Mouse (Mus musculus) gonadal fat pad, adult 2 months (tissue): Measurements from ENCODE around the gene Ptprk. TPM values are rescaled to one million over a fixed set of nuclear protein-coding genes. Genes with fewer than 3 reads are reported as not detected.

ENCODE experiments used
- DNase-seq: peaks from one replicate; pipeline ENCODE4 v3.0.0-alpha.2; 2012; ENCODE audit warnings: low read depth
- polyA plus RNA-seq: library from polyadenylated mRNA; depleted of rRNA; stranded (reverse); fragments of >200 nt; gene quantifications from 2 replicates; pipeline ENCODE4 v1.2.3, GENCODE M21; 2012; rRNA removed

Gene Ptprk
- polyA plus RNA-seq = 11.4 and 13.7 TPM in 2 replicates

GRCm38 (mm10) chr10:28074653-28075451 lies at the start of gene Ptprk:
TSS of gene Ptprk (plus strand) at chr10:28074820.
- DNase-seq = no peak

- DNase-seq = no peak
These were observed 46.8 kb upstream of the Ptprk start for GRCm38 (mm10) chr10:28027791-28028190.

GRCm38 (mm10) chr10:28036456-28036855 lies 38.2 kb upstream of the Ptprk start:
- DNase-seq = no peak

- DNase-seq = no peak
These were observed 19.9 kb upstream of the Ptprk start for GRCm38 (mm10) chr10:28054764-28055163.

- DNase-seq = no peak
These were observed 15.4 kb upstream of the Ptprk start for GRCm38 (mm10) chr10:28059222-28059621.

GRCm38 (mm10) chr10:28067997-28068396 lies 6.6 kb upstream of the Ptprk start:
- DNase-seq = no peak

- DNase-seq = no peak
These were observed 498 bp upstream of the Ptprk start for GRCm38 (mm10) chr10:28073991-28074652.

GRCm38 (mm10) chr10:28075491-28076035 lies 943 bp downstream of the Ptprk start:
- no peak for DNase-seq

- no peak for DNase-seq
These were observed 1.6 kb downstream of the Ptprk start for GRCm38 (mm10) chr10:28076036-28076855.

GRCm38 (mm10) chr10:28078270-28078669 lies 3.6 kb downstream of the Ptprk start:
- DNase-seq = no peak

- DNase-seq = no peak
These were observed 6.6 kb downstream of the Ptprk start for GRCm38 (mm10) chr10:28081221-28081620.

- no peak for DNase-seq
These were observed 8.6 kb downstream of the Ptprk start for GRCm38 (mm10) chr10:28083183-28083582.

- DNase-seq = no peak
These were observed 9.0 kb downstream of the Ptprk start for GRCm38 (mm10) chr10:28083625-28084024.

GRCm38 (mm10) chr10:28087341-28087740 lies 12.7 kb downstream of the Ptprk start:
- peak; percentile 75 for DNase-seq

GRCm38 (mm10) chr10:28087749-28088148 lies 13.1 kb downstream of the Ptprk start:
- DNase-seq = no peak

GRCm38 (mm10) chr10:28096007-28096406 lies 21.4 kb downstream of the Ptprk start:
- no peak for DNase-seq

- DNase-seq = no peak
These were observed 23.0 kb downstream of the Ptprk start for GRCm38 (mm10) chr10:28097637-28098036.

- DNase-seq = no peak
These were observed 24.3 kb downstream of the Ptprk start for GRCm38 (mm10) chr10:28098923-28099322.

- no peak for DNase-seq
These were observed 28.8 kb downstream of the Ptprk start for GRCm38 (mm10) chr10:28103406-28103906.

- no peak for DNase-seq
These were observed 29.3 kb downstream of the Ptprk start for GRCm38 (mm10) chr10:28103924-28104323.

- no peak for DNase-seq
These were observed 30.6 kb downstream of the Ptprk start for GRCm38 (mm10) chr10:28105247-28105646.
